Mouse (Mus musculus): ENCODE measurements around the gene Col11a1. TPM values are rescaled to one million over a fixed set of nuclear protein-coding genes. Genes with fewer than 3 reads are reported as not detected.

Col11a1 gene
- total RNA-seq (2023) = 10 to 100 TPM in 1 of 2 experiments, 1 to 10 TPM in 1; 9.0 to 12.0 TPM

DNA sequence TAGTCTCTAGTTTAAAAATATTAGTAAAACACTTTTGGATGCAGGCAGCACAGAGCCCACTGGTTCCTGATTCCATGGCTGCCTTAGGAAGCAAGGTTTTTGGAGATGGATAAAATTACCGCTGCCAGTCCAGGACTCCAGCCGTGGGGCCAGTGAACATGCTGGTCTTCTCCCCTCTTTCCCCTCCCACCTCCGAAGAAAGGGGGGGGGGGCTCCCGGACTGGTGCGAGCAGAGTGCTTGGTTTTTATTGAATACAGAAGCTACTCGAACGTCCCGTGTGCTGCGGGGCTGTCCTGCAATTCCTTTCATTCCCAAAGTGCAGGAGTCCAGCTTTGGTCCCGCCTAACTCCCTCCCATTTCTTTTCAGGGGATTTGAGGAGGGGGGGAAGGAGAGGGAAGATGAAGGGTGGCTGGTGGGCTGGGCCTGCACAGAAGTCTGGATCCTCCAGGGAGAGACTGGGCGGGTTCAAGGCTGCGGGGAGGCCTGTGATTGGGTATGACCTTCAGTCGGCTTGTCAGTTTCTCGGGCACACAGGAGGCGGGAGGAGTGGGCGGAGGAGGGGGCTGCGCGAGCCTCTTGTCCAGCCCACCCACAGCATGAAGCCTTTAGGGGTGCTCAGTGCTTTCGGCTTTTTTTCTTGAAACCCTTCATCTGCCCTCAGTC lies at the start of gene Col11a1:
Col11a1 (plus strand) TSS at position 570 of the 665 bp plus-strand sequence.

